Mouse (Mus musculus) left cerebral cortex, adult 9 months (tissue): ENCODE results near the gene Eif3k.

Source experiments
- DNase-seq, 2 experiments: peaks; one replicate each; pipeline ENCODE4 v3.0.0; 2022; ENCODE audit warnings: low spot score in 2 of 2

The Eif3k gene

GRCm38 (mm10) chr7:28939418-28940183 lies 42.1 kb downstream of the Eif3k start:
- DNase-seq = no peak

- DNase-seq = no peak
Observed at GRCm38 (mm10) chr7:28938654-28939053, 43.0 kb downstream of the Eif3k start.

DNA sequence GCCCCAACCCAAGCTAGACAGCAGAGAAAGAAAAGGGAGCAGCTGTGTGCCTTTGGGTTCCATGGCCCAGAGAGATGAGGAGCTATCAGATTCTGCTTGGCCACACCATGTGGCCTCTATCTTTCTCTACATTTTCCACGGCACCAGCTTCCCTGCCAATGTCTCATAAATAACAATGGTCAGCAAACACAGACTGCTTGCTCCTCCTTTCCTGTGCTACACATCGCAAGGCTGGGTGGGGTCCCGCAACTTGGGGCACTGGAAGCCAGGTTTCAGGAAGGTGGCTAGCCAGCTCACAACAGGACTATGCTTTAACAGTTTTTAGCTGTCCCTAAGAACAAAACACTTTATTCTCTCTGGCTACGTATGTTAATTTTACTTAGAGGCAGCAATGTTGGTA lies 44.9 kb downstream of the Eif3k start:
- no peak for DNase-seq

DNA sequence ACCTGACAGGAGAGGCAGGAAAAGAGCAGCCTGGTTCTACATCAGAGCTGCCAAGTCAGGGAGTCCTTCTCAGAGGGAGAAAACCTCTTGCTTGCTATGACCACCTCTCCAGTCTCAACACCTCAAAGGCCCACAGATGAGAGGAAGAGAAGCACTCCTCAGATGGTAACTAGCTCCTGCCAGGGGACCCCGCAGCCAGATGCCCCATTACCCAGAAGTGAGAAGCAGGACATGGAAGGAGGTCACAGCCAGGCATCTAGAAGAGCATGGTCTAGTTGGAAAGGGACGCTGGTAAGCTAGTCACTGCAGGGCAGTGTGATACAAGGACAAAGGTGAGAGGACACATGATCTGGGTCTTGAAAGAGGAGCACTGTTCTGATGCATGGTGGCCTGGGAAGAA lies 47.8 kb downstream of the Eif3k start:
- DNase-seq = no peak

DNA sequence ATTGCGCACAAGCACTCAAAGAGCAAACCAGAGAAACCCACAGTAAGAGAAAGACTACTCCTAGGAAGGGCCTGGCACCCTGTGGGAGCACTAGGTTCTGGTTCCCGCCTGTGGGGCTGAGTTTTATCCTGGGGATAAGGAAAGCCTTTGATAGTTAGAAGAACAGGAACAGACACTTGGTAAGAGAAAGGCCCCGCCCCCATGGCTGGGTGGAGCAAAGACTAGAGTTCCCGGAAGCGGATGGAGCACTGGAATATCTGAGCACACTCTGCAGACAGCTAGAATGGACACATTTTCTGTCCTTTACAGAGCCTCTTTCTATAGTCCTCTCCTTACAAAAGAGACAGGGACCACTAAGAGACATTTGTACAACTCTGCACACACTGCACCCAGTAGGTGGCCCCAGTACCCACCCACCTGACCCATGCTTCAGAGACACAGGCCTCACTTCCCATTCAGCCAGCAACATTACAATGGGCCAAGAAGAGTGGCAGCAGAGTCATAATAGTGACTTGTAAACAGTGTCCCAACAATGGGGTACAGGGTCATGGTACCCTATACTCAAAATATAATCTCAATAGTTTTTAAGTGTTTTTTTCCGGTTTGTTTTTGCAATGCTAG lies 49.1 kb downstream of the Eif3k start:
- DNase-seq = no peak

GRCm38 (mm10) chr7:28931695-28932039 lies 50.0 kb downstream of the Eif3k start:
- no peak for DNase-seq

- no peak for DNase-seq
Observed at GRCm38 (mm10) chr7:28931032-28931694, 50.5 kb downstream of the Eif3k start.

DNA sequence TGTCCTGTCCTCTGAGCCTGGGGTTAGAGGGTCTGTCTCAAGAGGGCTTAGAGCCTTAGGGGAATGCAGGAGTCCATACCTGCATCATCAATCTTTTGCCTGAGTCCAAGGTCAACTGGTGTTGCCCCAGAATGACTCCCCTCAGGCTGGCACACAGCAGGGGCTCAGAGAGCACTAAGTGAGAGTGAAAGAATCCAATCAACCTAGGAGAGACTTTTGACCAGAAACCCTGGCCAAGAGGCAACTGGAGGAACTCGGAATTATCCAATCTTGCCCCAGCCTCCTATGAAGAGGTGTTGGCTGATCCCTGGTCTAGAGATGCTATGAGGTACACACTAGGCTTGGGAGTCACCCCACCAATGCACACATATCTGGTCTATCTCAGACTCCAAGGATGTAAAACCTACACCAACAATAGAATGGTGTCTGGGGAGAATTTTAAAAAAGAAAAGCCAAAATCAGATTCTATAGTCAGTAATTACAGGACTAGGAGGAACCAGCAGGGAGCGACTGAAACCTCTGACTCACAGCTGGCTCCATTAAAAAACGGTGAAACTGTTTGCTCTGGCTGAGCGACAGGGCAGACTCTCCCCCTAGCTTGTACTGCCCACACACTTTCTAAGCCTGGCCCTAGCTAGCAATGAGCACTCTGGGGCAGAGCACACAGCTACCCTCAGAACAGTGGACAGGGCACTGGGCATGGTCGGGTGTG lies 51.2 kb downstream of the Eif3k start:
- DNase-seq = peak in 1 of 2 experiments; percentile 48

- no peak for DNase-seq
Observed at GRCm38 (mm10) chr7:28929381-28929780, 52.3 kb downstream of the Eif3k start.

GRCm38 (mm10) chr7:28926172-28926571 lies 55.5 kb downstream of the Eif3k start:
- DNase-seq = no peak

GRCm38 (mm10) chr7:28925317-28925716 lies 56.3 kb downstream of the Eif3k start:
- DNase-seq = no peak

DNA sequence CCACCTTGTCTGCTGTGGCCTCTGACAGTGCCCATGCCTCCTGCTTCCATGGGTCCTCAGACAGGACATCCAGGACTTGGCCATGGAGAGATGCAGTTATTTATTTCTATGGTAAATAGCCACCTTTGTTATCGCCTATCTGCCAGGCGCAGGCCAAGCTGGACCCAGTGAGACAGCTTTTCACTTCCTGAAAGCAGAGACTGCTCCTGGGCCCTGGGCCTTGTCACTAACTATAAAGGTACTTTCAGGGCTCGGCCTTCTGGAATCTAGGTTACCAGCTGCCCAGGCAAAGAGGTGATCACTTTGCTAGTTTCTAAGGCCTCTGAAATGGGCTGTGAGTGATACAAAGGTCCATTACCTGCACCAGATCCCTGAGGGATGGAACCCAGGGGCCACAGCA lies 56.9 kb downstream of the Eif3k start:
- DNase-seq = no peak

DNA sequence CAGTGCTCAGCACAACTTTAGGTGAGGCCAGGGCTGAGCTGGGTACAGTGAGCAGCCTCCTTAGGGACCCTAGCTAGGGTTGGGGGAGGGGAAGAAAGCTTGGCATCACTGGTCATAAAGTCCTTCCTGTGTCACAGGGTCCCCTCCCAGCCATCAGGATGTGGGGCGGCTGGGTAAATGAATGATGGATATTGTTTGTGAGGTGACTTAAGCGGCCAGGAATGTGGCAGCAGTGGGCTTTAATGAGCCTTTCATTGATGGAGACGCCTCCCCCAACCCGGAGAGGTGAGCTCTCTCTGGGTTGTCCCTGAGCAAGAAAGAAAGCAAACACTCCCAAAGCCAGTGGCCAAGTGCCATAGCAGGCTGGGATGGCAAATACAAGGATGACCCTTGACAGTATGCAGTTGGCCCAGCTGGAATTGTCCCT lies 57.8 kb downstream of the Eif3k start:
- DNase-seq = no peak

DNA sequence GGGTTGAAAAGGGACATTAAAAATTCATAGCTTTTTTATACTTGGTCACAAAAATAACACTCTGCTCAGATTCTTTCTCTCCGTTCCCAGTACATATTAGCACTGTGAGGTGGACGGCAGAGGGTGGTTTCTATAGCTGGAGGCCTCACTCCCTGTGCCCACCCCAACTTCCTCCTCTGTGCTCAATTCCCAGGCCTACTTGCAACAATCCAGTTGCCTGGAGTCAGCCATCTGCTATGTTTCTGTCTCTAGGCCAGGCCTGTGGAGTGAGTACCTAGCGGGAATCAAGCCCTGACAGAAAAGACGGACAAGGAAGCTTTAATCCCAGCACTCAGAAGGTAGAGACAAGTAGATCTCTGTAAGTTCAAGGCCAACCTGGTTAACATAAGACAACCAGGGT lies 59.1 kb downstream of the Eif3k start:
- peak in 1 of 2 experiments; percentile 58 for DNase-seq

GRCm38 (mm10) chr7:28921722-28922465 lies 59.8 kb downstream of the Eif3k start:
- no peak for DNase-seq
